Mouse (Mus musculus) thymus, adult 2 months (tissue): ENCODE results near the gene 1700013F07Rik. TPM values are rescaled to one million over a fixed set of nuclear protein-coding genes. Genes with fewer than 3 reads are reported as not detected.
"Not testable (repeated sequence)": the region's sequence is repeated elsewhere in the genome, so short reads cannot be mapped to it uniquely, and the experiment has no call there.

Experiments
- DNase-seq: peaks from one replicate; pipeline ENCODE4 v3.0.0; 2021
- H3K27ac ChIP-seq: fragments of 200-500 bp; 2 replicates; pipeline ENCODE4 v1.5.1; 2012; ENCODE audit warnings: low read length, control low read depth; ENCODE audit not compliant: control insufficient read depth, insufficient read depth
- H3K27me3 ChIP-seq: fragments of 200-500 bp; 2 replicates; pipeline ENCODE4 v1.6.1; 2012; ENCODE audit warnings: mild to moderate bottlenecking, low read length, moderate library complexity, mixed read lengths; ENCODE audit not compliant: control insufficient read depth, insufficient read depth
- H3K36me3 ChIP-seq: fragments of 200-500 bp; 2 replicates; pipeline ENCODE4 v1.6.1; 2012; ENCODE audit warnings: mild to moderate bottlenecking, low read length, moderate library complexity; ENCODE audit not compliant: control insufficient read depth, insufficient read depth
- H3K4me1 ChIP-seq: fragments of 200-500 bp; replicated peaks from 2 replicates; pipeline ENCODE4 v1.6.1; 2012; ENCODE audit warnings: low read length; ENCODE audit not compliant: control insufficient read depth, insufficient read depth
- H3K4me3 ChIP-seq: fragments of 200-500 bp; 2 replicates; pipeline ENCODE4 v1.5.1; 2012; ENCODE audit warnings: mild to moderate bottlenecking, low read length, control low read depth, moderate library complexity; ENCODE audit not compliant: control insufficient read depth, insufficient read depth
- CTCF ChIP-seq: fragments of 200-500 bp; IDR thresholded peaks from 2 replicates; pipeline ENCODE4 v1.5.1; 2012; ENCODE audit warnings: mild to moderate bottlenecking, control low read depth, low read length, moderate library complexity, borderline replicate concordance; ENCODE audit not compliant: control insufficient read depth, poor library complexity, insufficient read depth; ENCODE audit errors: extremely low read depth
- POLR2A ChIP-seq: fragments of 200-500 bp; IDR thresholded peaks from 2 replicates; pipeline ENCODE4 v1.6.1; 2012; ENCODE audit warnings: mild to moderate bottlenecking, low read length, control low read depth, moderate library complexity; ENCODE audit not compliant: control insufficient read depth, poor library complexity, insufficient read depth; ENCODE audit errors: extremely low read depth
- WGBS: fragments of 180-500 bp; shearing (Covaris S2); methylation state at CpG from one replicate; pipeline ENCODE4 v1.1.7; 2018; 5-methylcytosine and 5-hydroxymethylcytosine counted together
- polyA plus RNA-seq: library from polyadenylated mRNA; depleted of rRNA; stranded (reverse); fragments of >200 nt; gene quantifications from 2 replicates; pipeline ENCODE4 v1.2.3, GENCODE M21; 2012; rRNA removed

1700013F07Rik gene
- polyA plus RNA-seq, result 0.16 TPM in 1 of 2 replicates, not detected in the other

DNA sequence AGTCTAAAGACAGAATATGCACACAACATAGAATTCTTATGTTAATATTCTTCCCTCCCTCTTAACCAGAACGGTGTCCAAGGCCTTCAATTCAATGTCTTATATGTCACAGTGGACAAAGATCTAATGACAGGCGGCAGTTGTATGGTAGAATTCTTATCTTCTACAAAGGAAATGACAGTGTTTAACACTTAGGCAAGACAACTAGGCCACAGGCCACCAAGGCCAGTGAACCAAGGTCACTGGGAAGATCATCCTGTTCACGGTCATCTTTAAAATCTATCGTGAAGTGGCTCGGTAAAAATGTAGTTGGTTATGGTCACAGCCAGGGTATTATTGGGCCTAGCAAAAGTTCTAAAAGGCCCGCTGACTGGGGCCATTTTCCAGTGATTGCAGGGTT, at the start of gene 1700013F07Rik:
Gene 1700013F07Rik (plus strand): TSS at position 200 of the 400 bp plus-strand sequence.
- no peak for DNase-seq
- H3K4me1 ChIP-seq, result peaks cover 4% of the 10 kb centered on the region; the same call in 1 of the 2 replicates
- WGBS, result 94% methylated on average over 6 of the region's 6 CpGs
- no peak within 1 kb of the TSS for H3K4me3 ChIP-seq
- H3K36me3 ChIP-seq, result no peaks in the 10 kb centered on the region
- no peak within 1 kb of the TSS for H3K27ac ChIP-seq
- TF ChIP-seq POLR2A, result no peak
- H3K27me3 ChIP-seq, result no peaks in the 10 kb centered on the region; the same call in 1 of the 2 replicates

GRCm38 (mm10) chr3:108484749-108485148, 49.2 kb upstream of the 1700013F07Rik start:
- 91% methylated on average over 4 of the region's 4 CpGs for WGBS
- H3K4me1 ChIP-seq, result no peaks in the 10 kb centered on the region
- DNase-seq, result no peak
- no peaks in the 10 kb centered on the region for H3K36me3 ChIP-seq
- TF ChIP-seq POLR2A (no peak), CTCF (no peak)
- H3K27me3 ChIP-seq, result no peaks in the 10 kb centered on the region
- H3K4me3 ChIP-seq, result no peak overlapping the region
- H3K27ac ChIP-seq, result no peak overlapping the region

DNA sequence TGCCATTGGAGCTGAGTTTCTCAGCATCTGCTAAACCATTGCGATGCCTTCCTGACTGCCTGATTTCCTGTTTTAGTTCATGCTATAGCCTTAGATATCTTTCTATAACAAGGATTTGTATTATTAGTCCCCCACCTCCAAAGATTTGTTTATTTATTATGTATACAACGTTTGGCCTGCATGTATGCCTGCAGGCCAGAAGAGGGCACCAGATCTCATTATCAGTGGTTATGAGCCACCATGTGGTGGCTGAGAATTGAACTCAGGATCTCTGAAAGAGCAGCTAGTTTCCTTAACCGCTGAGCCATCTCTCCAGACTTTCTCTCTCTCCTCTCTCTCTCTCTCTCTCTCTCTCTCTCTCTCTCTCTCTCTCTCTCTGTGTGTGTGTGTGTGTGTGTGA, 44.0 kb upstream of the 1700013F07Rik start:
- H3K27ac ChIP-seq, result no peak overlapping the region
- DNase-seq, result no peak
- 51% methylated on average over 3 of the region's 3 CpGs for WGBS
- no peaks in the 10 kb centered on the region for H3K36me3 ChIP-seq
- H3K4me1 ChIP-seq, result no peaks in the 10 kb centered on the region
- TF ChIP-seq POLR2A (no peak), CTCF (no peak)
- no peak overlapping the region for H3K4me3 ChIP-seq
- H3K27me3 ChIP-seq, result no peaks in the 10 kb centered on the region

GRCm38 (mm10) chr3:108494861-108495474, 39.0 kb upstream of the 1700013F07Rik start:
- Histone ChIP-seq H3K4me3 (no peak overlapping the region), H3K27me3 (no peaks in the 10 kb centered on the region), H3K4me1 (no peaks in the 10 kb centered on the region), H3K36me3 (no peaks in the 10 kb centered on the region), H3K27ac (no peak overlapping the region)
- DNase-seq, result no peak
- TF ChIP-seq CTCF (no peak), POLR2A (no peak)
- WGBS, result 91% methylated on average over 9 of the region's 9 CpGs

GRCm38 (mm10) chr3:108495486-108495885, 38.5 kb upstream of the 1700013F07Rik start:
- no peak for DNase-seq
- H3K4me1 ChIP-seq, result no peaks in the 10 kb centered on the region
- H3K27ac ChIP-seq, result no peak overlapping the region
- 78% methylated on average over 4 of the region's 4 CpGs for WGBS
- H3K27me3 ChIP-seq, result no peaks in the 10 kb centered on the region
- no peaks in the 10 kb centered on the region for H3K36me3 ChIP-seq
- H3K4me3 ChIP-seq, result no peak overlapping the region
- no peak for TF ChIP-seq POLR2A
- TF ChIP-seq CTCF, result no peak

DNA sequence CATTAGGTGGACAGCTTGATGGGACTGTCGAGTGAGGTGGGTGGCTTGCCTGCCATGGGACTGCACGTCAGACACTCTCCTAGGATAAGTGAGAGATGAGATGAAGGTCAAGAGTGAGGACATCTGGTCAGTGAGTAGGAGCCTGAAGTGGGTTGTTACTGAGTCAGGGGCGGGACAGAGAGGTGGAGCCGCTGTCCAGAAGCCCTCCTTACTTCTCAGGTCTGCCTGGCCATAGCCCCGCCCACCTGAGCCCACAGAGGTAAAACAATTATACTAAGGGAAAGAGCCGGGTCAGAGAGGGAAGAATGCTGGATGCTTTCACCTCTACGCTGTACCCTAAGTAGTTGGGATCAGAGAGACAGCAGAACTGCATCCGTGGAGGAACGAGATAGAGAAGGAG, 36.3 kb upstream of the 1700013F07Rik start:
- no peaks in the 10 kb centered on the region for H3K27me3 ChIP-seq
- TF ChIP-seq POLR2A (no peak), CTCF (no peak)
- H3K4me3 ChIP-seq, result no peak overlapping the region
- no peaks in the 10 kb centered on the region for H3K4me1 ChIP-seq
- DNase-seq, result no peak
- H3K27ac ChIP-seq, result no peak overlapping the region
- no peaks in the 10 kb centered on the region for H3K36me3 ChIP-seq
- WGBS, result 77% methylated on average over 9 of the region's 9 CpGs

GRCm38 (mm10) chr3:108499826-108500225, 34.1 kb upstream of the 1700013F07Rik start:
- TF ChIP-seq POLR2A (no peak), CTCF (no peak)
- no peak overlapping the region for H3K4me3 ChIP-seq
- WGBS, result 94% methylated on average over 8 of the region's 8 CpGs
- H3K4me1 ChIP-seq, result no peaks in the 10 kb centered on the region
- H3K36me3 ChIP-seq, result no peaks in the 10 kb centered on the region
- no peaks in the 10 kb centered on the region for H3K27me3 ChIP-seq
- no peak for DNase-seq
- H3K27ac ChIP-seq, result no peak overlapping the region

DNA sequence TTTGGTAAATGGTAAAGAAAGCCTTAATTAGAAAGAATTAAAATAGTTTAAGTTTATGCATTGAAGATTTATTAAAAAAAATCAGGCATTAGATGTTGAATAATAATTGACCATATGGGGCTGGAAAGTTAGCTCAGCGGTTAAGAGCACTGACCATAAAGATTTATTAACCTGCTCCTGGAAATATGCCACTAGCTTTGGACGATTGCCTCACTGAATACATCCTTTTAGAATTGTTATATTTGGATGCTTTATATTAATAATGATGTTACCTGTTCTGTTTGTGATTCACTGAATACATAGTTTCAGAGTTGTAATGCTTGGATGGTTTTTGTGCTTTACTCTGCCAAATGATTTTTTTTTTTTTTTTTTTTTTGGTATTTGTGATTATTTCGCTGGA, 32.5 kb upstream of the 1700013F07Rik start:
- H3K27me3 ChIP-seq, H3K27ac ChIP-seq, H3K36me3 ChIP-seq, H3K4me1 ChIP-seq, H3K4me3 ChIP-seq, DNase-seq: not testable (repeated sequence)
- 87% methylated on average over 3 of the region's 3 CpGs for WGBS
